Mouse (Mus musculus): ENCODE results near the gene Hao2. TPM values are rescaled to one million over a fixed set of nuclear protein-coding genes. Genes with fewer than 3 reads are reported as not detected.

Gene Hao2
- total RNA-seq, 2 experiments from 2014 or later, result 332 to 351 TPM

DNA sequence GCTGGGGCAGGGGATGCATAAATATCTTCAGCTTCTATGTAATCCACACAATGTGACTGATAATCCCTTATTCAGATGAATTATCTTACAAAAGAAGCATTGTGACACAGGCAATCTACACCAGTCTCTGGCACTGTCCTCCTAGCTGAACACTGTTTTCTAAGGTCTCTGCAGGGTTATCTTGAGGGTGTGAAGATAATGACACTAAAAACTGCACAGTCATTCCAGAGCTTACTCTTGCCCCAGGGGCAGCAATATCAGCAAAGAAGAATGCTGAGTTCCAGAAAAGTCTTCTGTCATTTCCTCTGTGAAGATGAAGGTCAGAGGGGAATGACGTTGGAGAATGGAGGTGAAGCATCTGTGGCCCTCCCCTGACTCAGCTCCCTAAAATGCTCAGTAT lies 36.1 kb downstream of the Hao2 start:
- DNase-seq, result no peak

DNA sequence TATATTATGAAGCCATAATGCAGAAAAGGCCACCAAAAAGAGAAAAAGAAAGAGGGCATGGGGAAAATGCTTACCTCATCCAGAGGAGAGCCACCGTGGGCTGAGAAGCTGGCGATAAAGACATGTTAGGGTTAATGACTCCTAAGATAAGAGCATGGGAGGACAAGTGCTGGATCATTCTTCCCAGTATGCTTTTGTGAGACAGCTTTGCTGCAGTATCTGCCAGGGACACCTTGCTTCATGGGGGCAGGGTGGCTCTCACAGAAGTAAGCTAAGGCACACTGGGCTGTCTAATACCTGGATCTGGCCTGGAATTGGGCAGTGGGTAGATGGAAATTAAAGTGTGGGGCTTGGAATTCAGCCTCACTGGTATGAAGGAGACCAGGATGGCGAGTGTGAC lies 37.9 kb downstream of the Hao2 start:
- DNase-seq, result no peak

DNA sequence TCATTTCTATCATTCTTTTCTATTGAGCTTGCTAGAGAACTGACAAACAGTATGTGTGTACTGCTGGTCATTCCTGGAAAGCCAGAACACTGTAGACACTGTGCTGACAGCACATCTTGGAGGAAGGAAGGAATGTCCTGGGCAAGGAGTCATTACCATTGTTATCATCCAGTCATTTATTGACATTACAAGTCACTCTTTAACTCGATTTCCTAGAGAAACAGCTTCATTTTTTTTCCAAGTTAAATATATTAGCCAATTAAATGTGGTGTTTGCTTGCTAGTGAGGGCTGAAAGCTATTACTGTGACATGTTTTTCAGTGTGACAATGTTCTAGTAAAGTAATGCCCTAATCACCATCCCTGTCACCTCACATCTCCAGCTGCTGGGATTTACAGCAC lies 39.4 kb downstream of the Hao2 start:
- no peak for DNase-seq

DNA sequence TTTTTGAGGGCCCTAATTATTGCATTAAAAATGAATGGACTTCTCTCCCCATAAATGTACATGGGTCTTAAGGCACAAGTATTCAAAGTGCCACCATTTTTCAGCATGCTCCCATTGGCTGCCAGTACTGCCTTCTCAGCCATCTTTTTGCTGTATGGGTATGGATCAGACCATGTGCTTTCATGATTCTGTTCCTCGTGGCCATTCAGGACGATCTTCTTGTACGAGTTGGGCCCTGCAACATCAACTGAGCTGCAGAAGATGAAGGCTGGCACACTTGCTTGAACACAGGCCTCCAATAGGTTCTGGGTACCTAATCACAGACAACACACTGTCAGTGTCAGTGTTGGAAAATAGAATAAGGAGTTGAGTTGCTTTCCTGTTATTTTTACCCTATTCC lies 40.0 kb downstream of the Hao2 start:
- DNase-seq, result peak in 1 of 2 experiments; percentile 42

DNA sequence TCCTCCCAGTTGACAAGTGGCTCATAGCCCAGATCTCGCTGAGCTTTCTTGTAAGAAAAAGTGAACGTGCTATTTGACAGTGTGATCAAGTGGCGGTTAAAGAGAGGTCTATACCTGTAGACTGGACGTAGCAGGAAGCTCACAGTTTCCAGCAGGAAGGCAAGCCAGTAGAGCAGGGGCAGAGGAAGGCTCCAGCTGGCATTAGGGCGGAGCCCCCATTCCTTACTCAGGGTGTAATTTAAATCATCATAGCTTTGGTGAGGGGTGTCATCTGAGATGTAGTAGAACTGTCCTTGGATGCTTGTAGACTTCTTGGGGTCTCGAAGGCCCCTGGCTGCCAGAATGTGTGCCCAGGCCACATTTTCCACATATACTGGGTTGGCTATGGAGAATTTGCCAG lies 40.4 kb downstream of the Hao2 start:
- DNase-seq, result peak; percentile 43 to 45

DNA sequence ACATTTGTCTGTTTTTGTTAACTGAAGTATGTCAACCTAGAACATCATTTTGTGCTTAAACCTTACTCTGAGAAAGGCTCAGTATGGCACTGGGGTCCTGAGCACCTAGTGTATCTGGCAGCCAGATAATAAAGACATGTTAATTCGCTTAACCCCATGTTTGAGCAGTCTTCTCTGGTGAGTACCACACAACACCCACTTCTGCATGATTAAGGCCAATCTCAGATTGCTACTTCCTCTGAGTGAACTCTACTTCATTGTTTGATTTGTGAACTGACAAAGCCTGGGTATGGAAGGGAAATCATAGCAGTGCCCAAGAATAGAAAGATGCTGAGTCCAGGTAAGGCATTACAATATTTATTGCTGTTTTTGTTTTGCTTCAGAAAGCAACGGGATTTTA lies 41.2 kb downstream of the Hao2 start:
- peak; percentile 41 to 49 for DNase-seq

DNA sequence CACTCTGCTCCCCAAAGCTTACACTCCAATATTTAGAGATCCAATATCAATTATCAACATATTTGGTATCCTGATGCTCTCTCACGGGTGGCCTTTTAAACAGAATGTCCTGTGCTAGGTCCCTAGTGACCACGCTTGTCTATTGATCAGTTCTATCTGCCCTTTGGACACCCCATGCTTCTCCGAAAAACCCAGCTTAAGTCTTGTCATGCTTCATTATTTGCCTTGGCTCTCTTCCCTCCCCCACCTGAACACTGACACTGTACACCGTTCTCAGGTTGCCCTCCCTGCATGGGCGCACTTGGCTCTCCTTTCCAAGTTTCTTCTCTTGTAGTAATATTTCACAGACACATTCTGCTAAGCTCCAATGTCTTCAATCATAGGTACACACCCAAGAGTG lies 42.8 kb downstream of the Hao2 start:
- DNase-seq, result peak; percentile 47 to 57

DNA sequence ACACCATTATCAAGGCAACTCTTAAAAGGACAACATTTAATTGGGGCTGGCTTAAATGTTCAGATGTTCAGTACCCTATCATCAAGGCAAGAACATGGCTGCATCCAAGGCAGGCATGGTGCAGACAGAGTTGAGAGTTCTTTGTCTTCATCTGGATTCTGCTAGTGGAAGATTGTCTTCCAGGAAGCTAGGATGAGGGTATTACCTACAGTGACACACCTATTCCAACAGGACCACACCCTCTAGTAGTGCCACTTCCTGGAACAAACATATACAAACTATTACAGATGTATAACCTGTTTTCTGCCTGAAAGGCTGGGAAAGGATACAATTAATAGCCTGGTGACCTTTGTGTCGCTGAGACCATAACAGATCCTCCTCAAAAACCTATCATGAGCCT lies 44.1 kb downstream of the Hao2 start:
- DNase-seq, result no peak

Other genes with a start within 250 kb of the Hao2 start
- gene Hsd3b2, start 168.7 kb downstream of the Hao2 start, total RNA-seq (2021), result under 1 TPM in 1 of 2 experiments, not detected in 1; 0.10 TPM
- gene Hsd3b3, start 130.1 kb downstream of the Hao2 start, total RNA-seq (2021), result not detected
- 100 to 1,000 TPM in 1 of 2 experiments, 10 to 100 TPM in 1; 71.8 to 159 TPM for gene Hsd3b6, start 78.8 kb downstream of the Hao2 start, total RNA-seq (2021)
- gene Hsd3b1, start 33.4 kb downstream of the Hao2 start, total RNA-seq (2021), result over 10,000 TPM; 10,449 to 17,240 TPM
- 10 to 100 TPM; 14.6 to 15.3 TPM for gene Wars2, start 247.8 kb upstream of the Hao2 start, total RNA-seq (2021)

Data from adrenal gland, postnatal 36 days (tissue).